Mouse (Mus musculus) heart, embryonic 13.5 days (tissue): ENCODE measurements around the gene Ppid. TPM values are rescaled to one million over a fixed set of nuclear protein-coding genes. Genes with fewer than 3 reads are reported as not detected.
A peak's percentile ranks its signal among the peaks of the same experiment; 100 is the strongest.

ENCODE experiments used
- ATAC-seq: fragments of 200-750 bp; cut with Nextera tagmentation; 2 replicates; pipeline ENCODE4 v1.8.0; 2017; ENCODE audit warnings: moderate TSS enrichment; ENCODE audit not compliant: insufficient number of reproducible peaks, low FRiP score, low TSS enrichment; ENCODE audit errors: extremely low read depth
- H3K27ac ChIP-seq: fragments of 300-500 bp; sonication (generic); replicated peaks from 2 replicates; pipeline ENCODE4 v1.5.1; 2015; ENCODE audit warnings: moderate library complexity, mild to moderate bottlenecking, inconsistent platforms
- H3K27me3 ChIP-seq: fragments of 300-500 bp; sonication (generic); replicated peaks from 2 replicates; pipeline ENCODE4 v1.6.1; 2015; ENCODE audit warnings: mild to moderate bottlenecking, inconsistent platforms
- H3K36me3 ChIP-seq: fragments of 300-500 bp; sonication (generic); 2 replicates; pipeline ENCODE4 v1.6.1; 2015; ENCODE audit warnings: mild to moderate bottlenecking, inconsistent platforms
- H3K4me1 ChIP-seq: fragments of 300-500 bp; sonication (generic); 2 replicates; pipeline ENCODE4 v1.6.1; 2015; ENCODE audit warnings: inconsistent platforms
- H3K4me2 ChIP-seq: fragments of 300-500 bp; sonication (generic); 2 replicates; pipeline ENCODE4 v1.6.1; 2015; ENCODE audit warnings: inconsistent platforms, mild to moderate bottlenecking, moderate library complexity
- H3K4me3 ChIP-seq: fragments of 300-500 bp; sonication (generic); 2 replicates; pipeline ENCODE4 v1.5.1; 2015; ENCODE audit warnings: moderate library complexity, mild to moderate bottlenecking, inconsistent platforms
- H3K9ac ChIP-seq: fragments of 300-500 bp; sonication (generic); 2 replicates; pipeline ENCODE4 v1.6.1; 2015; ENCODE audit warnings: inconsistent platforms, mild to moderate bottlenecking, moderate library complexity
- H3K9me3 ChIP-seq: fragments of 300-500 bp; sonication (generic); 2 replicates; pipeline ENCODE4 v1.6.1; 2016; ENCODE audit warnings: inconsistent platforms
- WGBS: fragments of 180-500 bp; shearing (Covaris S2); methylation state at CpG from one replicate; pipeline ENCODE4 v1.1.7; 2015; ENCODE audit warnings: mixed read lengths; 5-methylcytosine and 5-hydroxymethylcytosine counted together
- polyA plus RNA-seq: library from polyadenylated mRNA; unstranded; fragments of >200 nt; fragmentation: Nextera tagmentation; extraction: Ambion mirVana; gene quantifications from 2 replicates; pipeline ENCODE4 v1.2.1, GENCODE M21; 2015

Gene Ppid
- polyA plus RNA-seq, 1 experiment from 2014 or later: 98.8 TPM

GRCm38 (mm10) chr3:79627484-79628181, 36.5 kb downstream of the Ppid start:
- H3K27me3 ChIP-seq: no peaks in the 10 kb centered on the region
- peak overlapping the region; percentile 87 for H3K9ac ChIP-seq
- peak overlapping the region; percentile 92 for H3K27ac ChIP-seq
- H3K4me3 ChIP-seq: peak overlapping the region; percentile 80
- 19% methylated on average over 10 of the region's 10 CpGs for WGBS
- peaks cover 17% of the 10 kb centered on the region for H3K4me1 ChIP-seq
- ATAC-seq: no peak
- no peaks in the 10 kb centered on the region for H3K9me3 ChIP-seq
- peak overlapping the region; percentile 74 for H3K4me2 ChIP-seq
- peaks cover 21% of the 10 kb centered on the region for H3K36me3 ChIP-seq

- Histone ChIP-seq H3K9me3 (no peaks in the 10 kb centered on the region), H3K27ac (peak overlapping the region; percentile 92), H3K27me3 (no peaks in the 10 kb centered on the region), H3K4me3 (peak overlapping the region; percentile 80), H3K36me3 (peaks cover 23% of the 10 kb centered on the region), H3K4me2 (peak overlapping the region; percentile 74), H3K9ac (peak overlapping the region; percentile 87), H3K4me1 (peaks cover 17% of the 10 kb centered on the region)
- ATAC-seq: peak; percentile 11; the same call in 1 of the 2 replicates
- WGBS: under 1% methylated on average over 9 of the region's 9 CpGs
Measured at GRCm38 (mm10) chr3:79628182-79628560, 37.0 kb downstream of the Ppid start.

GRCm38 (mm10) chr3:79628561-79629415, 37.6 kb downstream of the Ppid start, which contains the start of gene 4930579G24Rik:
Gene 4930579G24Rik (plus strand): TSS chr3:79629079.
- Histone ChIP-seq H3K36me3 (peaks cover 26% of the 10 kb centered on the region), H3K4me3 (peak within 1 kb of the TSS; percentile 80), H3K4me1 (peaks cover 17% of the 10 kb centered on the region), H3K9me3 (0 out of 2 replicates have a peak, but pooled peaks cover 2% of the 10 kb centered on the region), H3K27ac (peak within 1 kb of the TSS; percentile 92), H3K4me2 (peak within 1 kb of the TSS; percentile 74), H3K27me3 (no peaks in the 10 kb centered on the region), H3K9ac (peak within 1 kb of the TSS; percentile 90)
- peak; percentile 98 for ATAC-seq
- under 1% methylated on average over 60 of the region's 60 CpGs for WGBS

GRCm38 (mm10) chr3:79629416-79629730, 38.2 kb downstream of the Ppid start, which contains the start of gene Etfdh:
Gene Etfdh (minus strand): TSS chr3:79629500.
- H3K4me2 ChIP-seq: peak within 1 kb of the TSS; percentile 74
- ATAC-seq: peak; percentile 11; the same call in 1 of the 2 replicates
- H3K27ac ChIP-seq: peak within 1 kb of the TSS; percentile 92
- 2% methylated on average over 11 of the region's 11 CpGs for WGBS
- peaks cover 28% of the 10 kb centered on the region for H3K36me3 ChIP-seq
- H3K4me1 ChIP-seq: peaks cover 17% of the 10 kb centered on the region
- peak within 1 kb of the TSS; percentile 90 for H3K9ac ChIP-seq
- no peaks in the 10 kb centered on the region for H3K27me3 ChIP-seq
- 0 out of 2 replicates have a peak, but pooled peaks cover 4% of the 10 kb centered on the region for H3K9me3 ChIP-seq
- H3K4me3 ChIP-seq: peak within 1 kb of the TSS; percentile 80

- ATAC-seq: no peak
- H3K27me3 ChIP-seq: no peaks in the 10 kb centered on the region
- 81% methylated on average over 6 of the region's 6 CpGs for whole genome bisulfite sequencing
- H3K4me1 ChIP-seq: no peaks in the 10 kb centered on the region
- no peak overlapping the region for H3K27ac ChIP-seq
- H3K9ac ChIP-seq: no peak overlapping the region
- no peak overlapping the region for H3K4me3 ChIP-seq
- no peak overlapping the region for H3K4me2 ChIP-seq
- no peaks in the 10 kb centered on the region for H3K9me3 ChIP-seq
- H3K36me3 ChIP-seq: no peaks in the 10 kb centered on the region
Measured at GRCm38 (mm10) chr3:79652129-79652528, 61.0 kb downstream of the Ppid start.

Other genes with a start within 250 kb of the Ppid start
- 2.2 and 2.5 TPM in 2 replicates for gene Fnip2, start 23.5 kb upstream of the Ppid start, polyA plus RNA-seq
- 21.1 and 23.9 TPM in 2 replicates for gene 4930579G24Rik, start 37.7 kb downstream of the Ppid start, polyA plus RNA-seq
- 132 and 144 TPM in 2 replicates for gene Etfdh, start 38.2 kb downstream of the Ppid start, polyA plus RNA-seq
- 6.4 and 6.6 TPM in 2 replicates for gene Rxfp1, start 146.5 kb downstream of the Ppid start, polyA plus RNA-seq